Mouse (Mus musculus) hindbrain, embryonic 11.5 days (tissue): ENCODE measurements around the gene Fndc4. TPM values are rescaled to one million over a fixed set of nuclear protein-coding genes. Genes with fewer than 3 reads are reported as not detected.
A peak's percentile ranks its signal among the peaks of the same experiment; 100 is the strongest.

Source experiments
- ATAC-seq: fragments of 200-750 bp; cut with Nextera tagmentation; 2 replicates; pipeline ENCODE4 v1.8.0; 2017; ENCODE audit warnings: mild to moderate bottlenecking, moderate TSS enrichment, moderate library complexity; ENCODE audit not compliant: low FRiP score
- DNase-seq: peaks from one replicate; pipeline ENCODE4 v3.0.0-alpha.2; 2015; ENCODE audit warnings: low spot score
- H3K27ac ChIP-seq: fragments of 300-500 bp; sonication (generic); 2 replicates; pipeline ENCODE4 v1.5.1; 2014; ENCODE audit warnings: mild to moderate bottlenecking, low read depth, low read length
- H3K27me3 ChIP-seq: fragments of 300-500 bp; sonication (generic); 2 replicates; pipeline ENCODE4 v1.6.1; 2014; ENCODE audit warnings: mild to moderate bottlenecking, low read length, moderate library complexity, mixed read lengths; ENCODE audit not compliant: control insufficient read depth, insufficient read depth
- H3K36me3 ChIP-seq: fragments of 300-500 bp; sonication (generic); 2 replicates; pipeline ENCODE4 v1.6.1; 2014; ENCODE audit warnings: mild to moderate bottlenecking, low read length, moderate library complexity, mixed read lengths; ENCODE audit not compliant: control insufficient read depth, insufficient read depth
- H3K4me1 ChIP-seq: fragments of 300-500 bp; sonication (generic); replicated peaks from 2 replicates; pipeline ENCODE4 v1.6.1; 2014; ENCODE audit warnings: low read length, mixed read lengths; ENCODE audit not compliant: control insufficient read depth, insufficient read depth
- H3K4me2 ChIP-seq: fragments of 300-500 bp; sonication (generic); replicated peaks from 2 replicates; pipeline ENCODE4 v1.6.1; 2014; ENCODE audit warnings: mild to moderate bottlenecking, low read depth, low read length
- H3K4me3 ChIP-seq: fragments of 300-500 bp; sonication (generic); 2 replicates; pipeline ENCODE4 v1.5.1; 2014; ENCODE audit warnings: low read depth, low read length
- H3K9ac ChIP-seq: fragments of 300-500 bp; sonication (generic); 2 replicates; pipeline ENCODE4 v1.6.1; 2014; ENCODE audit warnings: low read depth, low read length
- H3K9me3 ChIP-seq: fragments of 300-500 bp; sonication (generic); 2 replicates; pipeline ENCODE4 v1.6.1; 2016; ENCODE audit warnings: low read length; ENCODE audit not compliant: control insufficient read depth
- WGBS: fragments of 180-500 bp; shearing (Covaris S2); extraction: QIAGEN DNeasy Blood & Tissue Kit; methylation state at CpG from one replicate; pipeline ENCODE4 v1.1.7; 2014; 5-methylcytosine and 5-hydroxymethylcytosine counted together
- polyA plus RNA-seq: library from polyadenylated mRNA; unstranded; fragments of >200 nt; fragmentation: Nextera tagmentation; extraction: Ambion mirVana; gene quantifications from 2 replicates; pipeline ENCODE4 v1.2.1, GENCODE M21; 2014

The Fndc4 gene
- polyA plus RNA-seq, 1 experiment from 2014 or later = 46.7 TPM

DNA sequence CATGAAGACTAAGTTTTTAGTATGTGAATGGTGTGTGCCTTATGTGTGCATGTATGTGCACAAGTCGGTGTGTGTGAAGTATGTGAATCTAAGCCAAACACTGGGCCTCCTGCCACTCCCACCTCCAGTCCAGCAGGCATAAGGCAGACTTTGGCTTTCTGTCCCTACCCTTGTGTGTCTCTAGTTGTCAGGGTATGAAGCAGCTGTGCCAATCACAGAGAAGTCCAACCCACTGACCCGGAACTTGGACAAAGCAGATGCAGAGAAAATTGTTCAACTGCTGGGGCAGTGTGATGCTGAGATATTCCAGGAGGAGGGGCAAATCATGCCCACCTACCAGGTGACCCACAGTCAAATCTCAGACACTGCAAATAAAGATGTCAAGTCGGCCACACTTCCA, 2.1 kb upstream of the Fndc4 start:
- ATAC-seq = no peak
- Histone ChIP-seq H3K9me3 (no peaks in the 10 kb centered on the region), H3K9ac (no peak overlapping the region), H3K4me3 (no peak overlapping the region), H3K27ac (no peak overlapping the region), H3K4me1 (peaks cover 8% of the 10 kb centered on the region), H3K36me3 (no peaks in the 10 kb centered on the region), H3K27me3 (no peaks in the 10 kb centered on the region), H3K4me2 (no peak overlapping the region)
- 81% methylated on average over 3 of the region's 3 CpGs for WGBS
- no peak for DNase-seq

DNA sequence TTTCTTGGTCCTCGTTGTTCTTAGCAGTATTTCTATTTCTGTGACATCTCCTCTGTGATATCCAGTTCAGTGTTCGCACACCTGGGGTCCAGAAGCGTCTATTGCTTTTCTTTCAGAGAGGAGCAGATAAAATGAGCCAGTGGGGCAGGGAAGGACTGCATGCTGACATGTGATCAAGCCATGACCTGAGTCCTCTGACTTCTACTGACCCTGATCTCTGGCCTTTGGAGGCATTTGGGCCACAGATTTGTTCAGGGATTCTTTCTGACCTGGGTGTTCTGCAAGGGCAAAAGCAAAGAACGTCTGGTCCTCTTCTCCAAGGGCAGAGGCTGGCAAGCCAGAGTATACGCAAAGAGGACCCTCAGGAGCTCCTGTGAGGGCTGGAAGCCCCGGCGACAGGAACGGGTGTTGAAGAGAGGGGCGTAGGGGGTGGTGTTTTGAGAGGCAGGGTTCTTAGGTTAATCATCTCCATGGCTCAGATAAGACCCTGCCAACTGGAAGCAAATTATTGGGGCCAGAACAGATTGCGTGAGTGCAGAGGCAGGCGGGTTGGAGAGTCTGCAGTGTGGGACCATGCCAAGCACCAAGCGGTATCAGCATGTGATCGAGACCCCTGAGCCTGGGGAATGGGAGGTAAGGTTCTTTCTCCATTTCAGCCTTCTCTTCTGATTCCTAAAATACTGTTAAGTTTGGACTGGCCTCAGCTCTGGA, 1.3 kb upstream of the Fndc4 start, which contains the start of gene Gckr:
TSS of gene Gckr (plus strand) at position 397 of the 711 bp plus-strand sequence.
- H3K36me3 ChIP-seq = no peaks in the 10 kb centered on the region
- no peaks in the 10 kb centered on the region for H3K27me3 ChIP-seq
- DNase-seq (no peak), ATAC-seq (no peak)
- peak within 1 kb of the TSS; percentile 96; the same call in 1 of the 2 replicates for H3K4me2 ChIP-seq
- H3K9me3 ChIP-seq = no peaks in the 10 kb centered on the region
- H3K4me1 ChIP-seq = peaks cover 8% of the 10 kb centered on the region
- 69% methylated on average over 13 of the region's 13 CpGs for WGBS
- no peak within 1 kb of the TSS for H3K27ac ChIP-seq
- no peak within 1 kb of the TSS for H3K9ac ChIP-seq
- H3K4me3 ChIP-seq = peak within 1 kb of the TSS; percentile 81

DNA sequence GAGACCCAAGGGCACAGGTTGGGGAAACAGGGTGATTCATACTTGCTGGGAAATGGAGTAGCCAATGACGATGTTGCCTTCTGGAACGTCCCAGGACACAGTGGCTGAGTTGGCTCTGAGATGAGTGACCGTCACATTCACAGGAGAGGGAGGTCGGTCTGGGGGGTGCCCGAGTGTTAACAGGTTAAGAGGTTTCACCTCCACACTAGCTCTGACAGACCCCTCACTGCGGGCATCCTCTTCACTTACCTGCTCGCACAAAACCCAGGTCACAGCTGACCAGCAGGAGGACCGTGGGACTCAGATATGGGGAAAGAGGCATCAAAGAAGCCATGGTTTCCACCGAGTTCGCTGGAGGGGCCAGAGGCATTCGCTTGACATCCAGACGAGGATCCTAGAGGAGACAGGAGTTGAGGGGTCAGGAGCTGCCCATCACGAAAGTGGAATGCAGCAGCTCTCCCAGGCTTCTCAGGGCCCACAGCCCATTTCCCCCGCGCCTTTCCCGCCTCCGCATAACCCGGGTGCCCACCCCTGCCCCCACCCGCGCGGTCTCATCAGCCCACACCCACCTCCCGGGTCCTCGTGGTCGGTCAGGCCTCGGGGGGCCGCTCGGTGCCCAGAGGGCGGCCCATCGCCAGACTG, 795 bp downstream of the Fndc4 start:
- H3K4me3 ChIP-seq = peak overlapping the region; percentile 81
- H3K27me3 ChIP-seq = no peaks in the 10 kb centered on the region
- H3K4me2 ChIP-seq = peak overlapping the region; percentile 96
- DNase-seq (peak; percentile 42), ATAC-seq (peak; percentile 1; the same call in 1 of the 2 replicates)
- H3K27ac ChIP-seq = peak overlapping the region; percentile 58; the same call in 1 of the 2 replicates
- no peaks in the 10 kb centered on the region for H3K36me3 ChIP-seq
- 6% methylated on average over 25 of the region's 29 CpGs for WGBS
- H3K4me1 ChIP-seq = peaks cover 10% of the 10 kb centered on the region
- no peaks in the 10 kb centered on the region for H3K9me3 ChIP-seq
- peak overlapping the region; percentile 96 for H3K9ac ChIP-seq

DNA sequence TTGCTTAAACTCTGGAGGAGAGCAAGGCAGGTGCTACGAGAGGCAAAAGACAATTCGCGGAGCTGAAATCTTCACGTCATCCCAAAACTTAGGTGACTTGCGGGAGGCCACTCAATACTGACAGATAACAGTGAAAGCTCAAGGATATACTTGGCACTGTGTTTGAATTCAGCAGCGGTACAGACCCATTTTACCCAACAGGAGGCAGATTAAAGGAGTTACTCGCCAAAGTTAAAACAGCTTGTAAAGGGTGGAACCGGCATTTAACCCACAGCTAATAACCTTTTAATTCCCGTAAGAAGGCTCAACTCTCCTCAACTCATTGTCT, 4.6 kb downstream of the Fndc4 start:
- Histone ChIP-seq H3K27me3 (no peaks in the 10 kb centered on the region), H3K27ac (peak overlapping the region; percentile 52; the same call in 1 of the 2 replicates), H3K9me3 (no peaks in the 10 kb centered on the region), H3K4me1 (peaks cover 10% of the 10 kb centered on the region), H3K9ac (peak overlapping the region; percentile 47), H3K36me3 (no peaks in the 10 kb centered on the region), H3K4me2 (peak overlapping the region; percentile 68), H3K4me3 (peak overlapping the region; percentile 41)
- DNase-seq (no peak), ATAC-seq (no peak)
- WGBS = 6% methylated on average over 9 of the region's 9 CpGs

DNA sequence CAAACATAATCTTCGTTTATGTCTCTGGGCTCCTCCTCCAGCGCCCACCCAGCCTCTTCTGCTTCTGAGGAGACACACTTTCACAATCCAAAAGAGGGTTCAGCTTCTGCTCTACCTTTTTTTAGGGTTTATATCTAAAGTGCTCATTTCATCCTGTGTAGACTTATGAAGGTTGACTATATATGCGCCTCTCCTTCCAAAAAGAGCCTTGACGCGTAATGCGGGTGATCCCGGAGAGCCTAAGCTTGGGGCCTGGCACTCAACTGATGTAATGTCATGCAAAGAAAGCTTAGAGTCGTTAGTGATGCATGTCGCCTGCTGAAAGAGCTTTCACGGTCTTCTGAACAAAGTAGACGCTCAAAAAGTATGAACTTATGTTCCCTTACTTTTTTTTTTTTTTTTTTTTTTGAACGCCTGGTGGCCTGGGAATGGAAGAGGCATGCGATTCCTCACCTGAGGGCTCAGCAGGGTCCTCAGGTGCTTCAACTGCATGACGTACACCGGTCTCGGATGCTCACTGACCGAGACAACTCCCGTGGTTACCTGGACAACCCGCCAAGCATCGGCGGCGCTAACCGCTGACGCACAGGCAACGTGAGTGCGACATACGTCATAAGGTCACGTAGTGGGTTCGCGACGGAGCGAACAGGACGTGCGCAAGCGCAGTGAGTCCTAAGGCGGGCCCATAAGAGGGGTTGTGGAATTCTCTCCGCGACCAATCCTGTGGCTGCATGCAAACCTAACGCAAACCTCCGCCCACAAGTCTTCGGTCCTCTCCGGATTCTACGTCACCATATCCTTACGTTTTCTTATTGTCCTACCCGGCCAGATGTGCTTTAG, 5.1 kb downstream of the Fndc4 start, which contains the start of gene Ift172:
TSS of gene Ift172 (minus strand) at position 596 of the 840 bp plus-strand sequence.
- Histone ChIP-seq H3K4me3 (peak within 1 kb of the TSS; percentile 41), H3K36me3 (no peaks in the 10 kb centered on the region; the same call in 1 of the 2 replicates), H3K27me3 (no peaks in the 10 kb centered on the region), H3K9ac (peak within 1 kb of the TSS; percentile 53), H3K4me1 (peaks cover 10% of the 10 kb centered on the region), H3K4me2 (peak within 1 kb of the TSS; percentile 68), H3K27ac (peak within 1 kb of the TSS; percentile 52; the same call in 1 of the 2 replicates), H3K9me3 (no peaks in the 10 kb centered on the region)
- 4% methylated on average over 45 of the region's 45 CpGs for WGBS
- ATAC-seq = peak; percentile 91
- peak; percentile 98 for DNase-seq

DNA sequence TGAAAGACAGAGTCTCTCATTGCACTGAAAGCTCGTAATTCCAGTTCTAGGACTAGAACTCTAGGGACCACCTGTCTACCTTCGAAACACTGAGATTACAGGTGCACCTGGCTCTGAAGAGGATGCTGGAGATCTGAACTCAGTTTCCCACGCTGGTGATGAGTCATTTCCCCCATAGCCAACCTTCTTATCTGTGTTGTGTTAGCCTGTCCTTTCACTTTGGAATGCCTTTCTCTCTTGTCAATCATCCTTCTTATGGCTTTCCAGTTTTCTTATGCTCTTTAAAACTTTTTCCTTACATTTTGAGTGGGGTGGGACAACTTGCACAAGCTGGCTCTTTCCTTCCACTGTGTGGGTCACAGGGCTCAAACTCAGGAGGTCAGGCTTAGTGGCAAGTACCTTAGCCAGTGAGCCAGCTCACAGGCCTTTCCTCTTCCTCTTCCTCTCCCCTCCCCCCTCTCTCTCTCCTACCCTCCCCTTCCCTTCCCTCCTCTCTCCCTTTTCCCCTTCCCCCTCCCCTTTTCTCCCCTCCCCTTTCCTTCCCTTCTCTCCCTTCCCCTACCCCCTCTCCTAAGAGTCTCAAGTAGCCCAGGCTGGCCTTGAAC, 6.2 kb downstream of the Fndc4 start:
- no peak for ATAC-seq
- Histone ChIP-seq H3K27me3 (no peaks in the 10 kb centered on the region), H3K9ac (no peak overlapping the region), H3K27ac (no peak overlapping the region), H3K4me2 (no peak overlapping the region), H3K4me1 (peaks cover 6% of the 10 kb centered on the region; the same call in 1 of the 2 replicates), H3K36me3 (no peaks in the 10 kb centered on the region; the same call in 1 of the 2 replicates), H3K4me3 (no peak overlapping the region), H3K9me3 (no peaks in the 10 kb centered on the region)
- DNase-seq = no peak
- WGBS = 81% methylated on average over 3 of the region's 3 CpGs

DNA sequence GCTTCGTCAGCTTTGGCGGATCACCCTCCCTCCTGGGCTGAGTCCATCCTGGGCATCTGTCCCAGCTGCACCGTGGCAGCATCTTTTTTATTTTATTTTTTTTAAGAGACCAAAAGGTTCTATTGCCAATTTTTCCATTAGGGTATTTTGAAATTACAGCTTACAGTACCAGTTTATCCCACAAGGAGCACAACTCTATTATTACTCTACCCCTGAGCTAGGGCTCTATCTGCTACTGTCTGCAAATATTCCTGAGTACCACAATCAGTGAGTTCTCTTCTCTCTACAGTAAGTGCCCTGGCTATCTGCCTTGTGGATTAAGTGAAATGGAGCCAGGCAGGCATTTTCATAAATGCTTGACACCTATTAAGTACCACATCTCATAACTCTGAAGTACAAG, 7.2 kb downstream of the Fndc4 start:
- Histone ChIP-seq H3K4me3 (no peak overlapping the region), H3K36me3 (no peaks in the 10 kb centered on the region; the same call in 1 of the 2 replicates), H3K27ac (no peak overlapping the region), H3K4me1 (peaks cover 2% of the 10 kb centered on the region; the same call in 1 of the 2 replicates), H3K27me3 (no peaks in the 10 kb centered on the region), H3K9ac (no peak overlapping the region), H3K4me2 (no peak overlapping the region), H3K9me3 (no peaks in the 10 kb centered on the region)
- 89% methylated on average over 3 of the region's 3 CpGs for WGBS
- ATAC-seq = no peak
- no peak for DNase-seq

DNA sequence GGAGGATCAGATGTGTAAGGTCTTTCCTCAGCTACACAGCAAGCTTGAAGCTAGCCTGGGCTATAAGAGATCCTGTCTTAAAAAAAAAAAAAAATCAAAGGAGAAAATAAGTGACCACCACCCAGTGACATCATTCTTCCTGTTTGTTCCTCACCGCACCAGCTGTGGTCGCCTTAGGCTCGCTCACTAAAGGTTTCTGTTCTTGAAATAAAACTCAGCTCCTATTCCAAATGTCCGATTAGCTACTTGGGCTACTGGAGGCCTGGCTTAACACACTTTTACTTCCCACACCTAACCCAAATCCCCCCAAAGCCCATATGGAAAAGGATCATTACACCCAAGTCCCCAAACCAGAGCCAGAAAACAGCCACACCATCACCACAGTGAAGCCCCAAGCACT, 7.7 kb downstream of the Fndc4 start:
- H3K27me3 ChIP-seq = no peaks in the 10 kb centered on the region
- no peak overlapping the region for H3K4me3 ChIP-seq
- DNase-seq (no peak), ATAC-seq (no peak)
- H3K36me3 ChIP-seq = no peaks in the 10 kb centered on the region; the same call in 1 of the 2 replicates
- no peak overlapping the region for H3K27ac ChIP-seq
- no peaks in the 10 kb centered on the region for H3K9me3 ChIP-seq
- H3K4me2 ChIP-seq = no peak overlapping the region
- peaks cover 2% of the 10 kb centered on the region; the same call in 1 of the 2 replicates for H3K4me1 ChIP-seq
- no peak overlapping the region for H3K9ac ChIP-seq
- WGBS = 83% methylated on average over 4 of the region's 4 CpGs
